Comparison of ENCODE assay signal across 25 mouse cellular contexts in the genomic region with DNA sequence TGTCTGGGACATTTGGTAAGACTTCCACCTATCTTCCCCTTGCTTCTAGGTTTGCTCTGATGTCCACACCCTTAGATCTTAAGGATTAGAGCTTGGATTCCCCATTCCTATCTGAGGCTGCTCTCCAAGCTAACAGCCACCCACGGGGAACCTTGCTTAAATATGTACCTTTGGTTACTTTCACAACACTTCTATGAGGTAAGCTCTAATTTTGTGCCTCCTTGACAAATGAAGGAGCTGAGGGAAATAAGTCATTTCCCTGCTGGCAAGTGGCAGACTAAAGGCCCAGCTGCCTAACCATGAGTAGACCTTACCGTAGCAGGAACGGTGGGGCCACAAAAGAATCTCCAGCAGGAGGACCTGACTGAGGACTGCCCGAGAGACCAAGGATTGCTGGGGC.
"Had no signal": no experiment of that assay in that cellular context is flagged by ENCODE, and none has a peak within 500 bp of the region (broad histone marks: within the 10 kb centered on the region; RNA-seq: fewer than 3 reads in every experiment).

No protein-coding gene starts in this region.

- H3K27ac ChIP-seq: heart, embryonic 13.5 days; heart, embryonic 15.5 days; hindbrain, embryonic 10.5 days; hindbrain, embryonic 12.5 days; hindbrain, embryonic 14.5 days; intestine, embryonic 15.5 days; layer of hippocampus, adult 2 months; limb, embryonic 13.5 days; limb, embryonic 15.5 days had no signal

- DNase-seq: forebrain, postnatal 0 days; gastrocnemius, postnatal 14 days; gastrocnemius, postnatal 36 days; heart, adult 18-20 months; heart, postnatal 14 days; heart, postnatal 4 days; kidney, adult 18-20 months; kidney, adult 8-10 months; kidney, postnatal 10 days; kidney, postnatal 25 days; kidney, postnatal 4 days; left cerebral cortex, postnatal 4 days had no signal

- ATAC-seq: forebrain, postnatal 0 days; hindbrain, embryonic 16.5 days; inflammation-experienced regulatory T-cells, adult 6 months; intestine, embryonic 15.5 days; intestine, postnatal 0 days had no signal

- H3K9ac ChIP-seq: forebrain, postnatal 0 days; heart, embryonic 13.5 days; heart, embryonic 15.5 days; hindbrain, embryonic 12.5 days; hindbrain, embryonic 14.5 days; intestine, embryonic 15.5 days; limb, embryonic 13.5 days; limb, embryonic 15.5 days had no signal

- H3K9me3 ChIP-seq: heart, embryonic 13.5 days; heart, embryonic 15.5 days; hindbrain, embryonic 10.5 days; hindbrain, embryonic 12.5 days; intestine, embryonic 15.5 days; limb, embryonic 13.5 days; limb, embryonic 15.5 days had no signal

- H3K36me3 ChIP-seq: heart, embryonic 13.5 days; heart, embryonic 15.5 days; hindbrain, embryonic 10.5 days; hindbrain, embryonic 12.5 days; intestine, embryonic 15.5 days; limb, embryonic 13.5 days; limb, embryonic 15.5 days had no signal

- H3K4me2 ChIP-seq: heart, embryonic 11.5 days; heart, embryonic 13.5 days; heart, embryonic 15.5 days; hindbrain, embryonic 12.5 days; hindbrain, embryonic 14.5 days; intestine, embryonic 15.5 days; limb, embryonic 13.5 days; limb, embryonic 15.5 days had no signal

- H3K27me3 ChIP-seq: heart, embryonic 13.5 days; heart, embryonic 15.5 days; hindbrain, embryonic 12.5 days; intestine, embryonic 15.5 days; limb, embryonic 13.5 days; limb, embryonic 15.5 days had no signal

- H3K4me3 ChIP-seq: heart, embryonic 13.5 days; heart, embryonic 15.5 days; hindbrain, embryonic 10.5 days; hindbrain, embryonic 12.5 days; intestine, embryonic 15.5 days; layer of hippocampus, adult 2 months; limb, embryonic 13.5 days; limb, embryonic 15.5 days had no signal
